Mouse (Mus musculus): ENCODE results near the gene Fnbp1.

Gene Fnbp1

DNA sequence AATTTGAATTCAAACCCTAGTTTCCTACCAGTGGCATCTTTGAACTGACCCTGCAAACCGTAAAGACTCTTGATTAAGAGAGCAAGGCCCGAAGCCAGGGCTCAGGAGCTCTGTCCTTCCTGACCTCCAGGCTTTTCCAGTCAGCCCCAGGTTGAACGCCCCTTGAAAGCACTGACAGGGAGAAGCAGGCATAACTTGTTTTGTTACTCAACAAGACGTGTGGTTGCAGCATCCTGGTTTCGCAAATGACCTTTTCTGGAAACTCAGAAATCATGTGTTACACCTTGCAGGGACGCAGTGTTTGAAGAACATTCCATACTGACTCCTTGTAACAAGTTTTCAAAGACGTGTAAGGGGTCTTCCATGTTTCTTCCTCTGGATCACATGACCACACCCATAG, 5.2 kb upstream of the Fnbp1 start:
- no peak for DNase-seq

DNA sequence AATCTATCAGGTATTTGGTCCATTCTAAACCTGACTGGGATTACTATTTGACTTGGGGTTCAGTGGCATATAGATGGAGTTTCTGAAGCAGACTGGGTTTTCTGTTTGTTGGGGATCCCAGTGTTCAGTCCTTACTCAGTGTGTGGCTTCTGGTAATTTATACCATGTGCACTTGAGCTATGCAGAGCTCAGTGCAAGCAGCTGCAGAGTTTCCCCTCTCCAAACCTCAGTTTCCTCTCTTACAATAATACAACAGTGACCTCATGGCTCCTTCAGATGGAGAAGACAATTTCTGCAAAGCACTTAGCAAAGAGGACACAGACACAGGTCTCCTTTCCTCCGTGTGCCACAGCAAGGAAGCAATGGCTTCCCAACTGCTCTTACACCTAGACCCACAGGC, 3.1 kb upstream of the Fnbp1 start:
- no peak for DNase-seq

DNA sequence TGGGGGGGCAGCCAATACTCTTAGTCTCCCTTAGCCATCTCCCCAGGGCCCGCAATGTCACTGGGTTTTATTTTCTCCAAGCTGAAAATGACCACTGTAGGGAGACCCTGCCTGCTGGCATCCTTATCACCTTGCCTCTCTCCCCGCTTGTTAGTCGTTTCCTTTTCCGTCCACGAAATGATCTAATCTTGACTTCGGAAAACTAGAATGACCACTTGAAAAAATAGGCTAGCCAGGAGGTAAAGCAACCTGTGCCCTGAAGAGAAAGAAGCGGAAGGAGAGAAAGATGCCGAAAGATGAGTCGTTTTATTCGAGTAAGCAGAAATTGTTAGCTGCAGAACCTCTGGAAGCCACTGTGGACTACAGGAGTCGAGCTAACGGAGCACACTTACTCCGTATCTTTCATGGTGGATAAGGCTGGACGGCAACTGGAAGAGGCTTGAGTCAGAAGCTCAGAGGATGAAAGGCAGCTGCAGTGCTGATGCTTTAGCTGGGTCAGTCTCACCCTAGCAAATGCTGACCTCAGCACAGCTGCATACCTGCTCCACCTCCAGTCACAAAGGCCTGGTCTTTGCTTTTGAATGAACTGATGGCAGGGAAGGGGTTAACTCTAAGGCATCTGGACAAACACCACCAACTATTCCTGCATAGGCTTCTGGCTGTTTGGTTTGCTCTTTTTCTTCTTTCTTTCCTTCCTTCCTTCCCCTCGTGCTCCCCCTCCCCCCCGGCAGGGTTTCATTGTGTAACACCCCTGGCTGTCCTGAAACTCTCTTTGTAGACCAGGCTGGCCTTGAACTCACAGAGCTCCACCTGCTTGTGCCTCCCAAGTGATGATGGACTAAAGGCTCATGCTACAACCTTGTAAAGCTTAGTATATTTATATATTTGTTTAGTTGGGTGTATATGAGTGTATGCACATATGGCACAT, 2.2 kb upstream of the Fnbp1 start:
- DNase-seq, result no peak

DNA sequence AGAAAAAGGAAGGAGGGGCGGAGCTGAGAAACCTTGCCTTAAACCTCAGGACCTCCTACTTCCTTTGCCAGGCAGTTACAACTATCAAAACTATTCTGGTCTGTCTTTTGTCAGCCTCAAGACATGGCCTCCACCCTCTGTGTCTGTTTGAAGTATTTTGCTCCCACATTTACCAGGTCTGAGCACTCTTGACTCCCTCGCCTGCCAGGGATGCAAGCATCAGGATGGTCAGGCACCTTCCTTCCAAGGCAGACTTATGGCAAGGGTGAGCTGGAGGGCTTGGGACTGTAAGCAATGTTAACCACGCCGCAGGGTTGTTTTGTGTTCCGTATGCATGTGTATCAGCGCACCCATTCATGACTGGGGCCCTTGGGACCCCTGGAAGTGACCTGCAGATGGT, 1.5 kb upstream of the Fnbp1 start:
- no peak for DNase-seq

DNA sequence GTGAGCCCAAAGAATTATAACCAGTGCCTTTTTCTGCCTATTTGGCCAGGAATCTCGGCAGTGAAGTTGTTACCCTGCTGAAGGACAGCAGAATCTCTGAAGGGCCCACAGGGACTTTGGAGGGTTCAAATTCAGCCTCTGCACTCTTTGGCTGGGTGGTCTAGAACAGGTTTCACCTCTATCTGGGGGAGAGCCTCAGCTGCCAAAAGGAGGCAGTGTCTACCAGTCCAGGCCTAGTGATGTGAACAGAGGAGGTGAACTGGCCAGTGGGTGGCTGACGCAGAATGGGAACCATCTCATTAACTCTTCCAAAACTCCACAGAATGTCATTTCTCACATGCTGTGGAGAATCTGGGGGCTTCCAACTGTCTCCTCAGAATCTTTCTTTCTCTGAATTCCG, 697 bp upstream of the Fnbp1 start:
- DNase-seq, result peak; percentile 48

DNA sequence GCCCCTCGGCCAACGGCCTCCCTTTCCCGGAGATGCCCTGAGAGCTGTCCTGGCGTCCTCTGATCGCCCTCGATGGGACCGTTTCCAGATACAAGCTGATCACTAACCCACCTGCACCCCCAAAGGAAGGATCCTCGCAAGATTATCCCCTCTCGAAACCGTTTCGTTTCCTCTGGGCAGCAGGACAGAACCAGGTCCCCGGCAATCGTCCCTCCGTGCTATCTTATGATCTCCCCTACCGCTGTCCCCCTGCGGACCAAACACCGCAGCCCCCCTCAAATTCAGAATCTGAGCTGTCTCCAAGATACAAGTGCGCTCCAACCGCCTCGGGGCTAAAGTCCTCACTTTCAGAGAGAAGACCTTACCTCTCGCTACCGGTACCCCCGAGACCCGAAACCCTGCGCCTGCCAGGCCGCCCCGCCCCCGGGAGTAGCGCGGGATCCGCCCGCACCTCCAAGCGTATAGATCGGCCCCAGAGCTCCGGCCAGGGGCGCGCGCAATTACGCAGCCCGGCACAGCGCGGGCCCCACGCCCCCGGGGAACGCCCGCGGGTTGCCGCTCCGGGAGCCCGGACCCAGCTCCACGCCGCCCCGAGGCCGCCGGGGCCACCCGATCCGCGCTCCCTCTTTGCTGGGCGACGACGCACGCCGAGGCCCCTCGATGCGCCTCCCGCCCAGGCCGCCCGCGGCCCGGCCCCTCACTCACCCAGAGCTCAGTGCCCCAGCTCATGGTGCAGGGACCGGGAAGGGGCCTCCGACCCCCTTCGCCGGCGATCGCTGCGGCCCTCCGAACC, 538 bp downstream of the Fnbp1 start:
- peak; percentile 62 for DNase-seq

DNA sequence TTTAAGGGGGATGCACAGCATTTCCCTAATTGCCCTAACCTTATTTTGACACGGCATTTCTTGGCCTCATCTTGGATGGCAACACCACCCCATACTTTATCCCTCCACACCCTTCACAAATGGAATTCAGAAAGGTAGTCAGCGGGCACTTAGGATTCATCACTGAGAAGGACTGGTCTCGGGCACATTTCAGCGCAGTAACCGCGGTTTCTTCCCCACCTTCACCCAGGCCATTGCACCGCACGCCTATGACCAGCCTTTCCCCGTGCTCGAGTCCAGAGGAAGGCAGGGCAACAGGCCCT, 1.1 kb downstream of the Fnbp1 start:
- no peak for DNase-seq

DNA sequence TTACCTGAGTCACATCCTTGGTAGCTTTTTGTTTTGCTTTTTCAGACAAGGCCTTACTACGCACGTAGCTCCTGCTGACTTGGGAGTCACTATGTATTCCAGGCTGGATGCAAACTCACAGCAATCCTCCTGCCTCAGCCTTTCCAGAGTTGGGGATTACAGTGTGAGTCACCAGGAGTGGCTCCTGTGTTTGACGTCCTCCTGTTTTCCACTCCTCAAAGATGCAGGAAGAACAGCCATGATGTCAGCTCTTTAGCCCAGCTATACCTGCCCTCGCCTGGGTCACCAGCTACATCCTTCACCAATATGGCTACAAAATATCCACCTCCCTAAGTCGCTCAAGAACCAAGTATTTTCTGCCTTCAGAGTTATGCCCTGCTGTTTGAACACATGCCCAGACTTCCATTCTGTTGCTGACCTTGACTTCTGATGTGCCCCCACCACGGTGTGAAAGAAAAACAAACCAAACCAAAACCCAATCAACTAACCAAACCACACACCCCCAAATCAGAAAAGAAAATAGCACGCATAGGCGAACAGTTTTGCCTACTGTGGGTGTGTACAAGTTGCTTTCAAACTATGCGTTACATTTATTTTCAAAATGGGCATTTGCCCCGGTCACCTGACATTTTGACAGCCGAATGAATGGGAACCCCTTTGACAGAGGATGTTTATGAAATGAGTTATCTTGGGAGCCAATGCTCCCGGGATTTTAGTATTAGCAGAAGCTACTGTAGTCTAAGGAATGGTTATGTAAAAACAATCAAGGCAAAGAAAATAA, 1.6 kb downstream of the Fnbp1 start:
- no peak for DNase-seq

DNA sequence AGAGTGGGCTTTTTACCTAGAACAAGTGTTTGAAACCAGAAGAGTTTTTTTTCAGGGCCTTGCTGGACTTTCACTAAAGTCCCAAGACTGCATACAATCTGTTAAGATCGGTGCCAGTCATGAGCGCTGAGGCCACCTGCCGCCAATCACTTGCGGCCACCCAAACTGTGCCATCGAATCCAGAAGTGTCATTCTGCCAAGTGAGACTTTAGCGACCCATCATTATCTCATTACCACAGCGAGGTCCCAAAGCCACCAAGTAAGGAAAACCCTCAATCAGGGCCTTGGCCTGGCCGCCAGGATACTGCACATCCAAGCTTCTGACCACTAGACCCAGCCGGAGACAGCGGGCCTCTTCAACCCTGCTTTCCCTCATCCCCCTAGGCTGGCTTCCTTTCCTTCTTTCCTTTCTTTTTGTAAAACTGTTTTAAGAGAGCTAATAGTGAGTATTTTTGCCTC, 2.6 kb downstream of the Fnbp1 start:
- DNase-seq, result no peak

DNA sequence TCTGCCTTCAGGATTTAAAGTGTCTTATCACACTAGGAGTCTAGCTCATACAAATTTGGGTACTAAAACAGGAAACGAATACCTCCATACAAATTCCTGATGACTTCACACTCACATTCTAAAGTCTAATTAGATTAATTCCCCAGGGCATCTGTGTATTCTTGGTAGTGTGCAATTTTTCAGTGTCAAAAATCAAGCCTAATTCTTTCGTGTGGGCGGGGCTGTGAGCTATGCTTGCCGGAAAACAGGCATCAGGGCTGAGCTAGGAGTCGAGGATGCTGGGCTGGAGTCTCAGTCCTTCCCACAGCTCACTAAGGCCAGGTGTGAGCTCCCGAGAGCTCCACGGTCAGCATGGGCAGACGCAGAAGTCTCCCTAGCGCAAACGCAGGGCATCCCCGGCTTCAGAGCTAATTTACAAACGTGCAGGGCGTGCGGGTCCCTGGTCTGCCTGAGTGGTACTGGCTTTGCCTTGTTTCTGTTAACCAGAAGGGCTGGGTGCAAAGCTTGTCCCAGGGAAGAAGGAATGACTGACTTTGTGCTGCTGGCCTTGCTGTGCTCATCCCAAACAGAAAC, 4.7 kb downstream of the Fnbp1 start:
- no peak for DNase-seq

DNA sequence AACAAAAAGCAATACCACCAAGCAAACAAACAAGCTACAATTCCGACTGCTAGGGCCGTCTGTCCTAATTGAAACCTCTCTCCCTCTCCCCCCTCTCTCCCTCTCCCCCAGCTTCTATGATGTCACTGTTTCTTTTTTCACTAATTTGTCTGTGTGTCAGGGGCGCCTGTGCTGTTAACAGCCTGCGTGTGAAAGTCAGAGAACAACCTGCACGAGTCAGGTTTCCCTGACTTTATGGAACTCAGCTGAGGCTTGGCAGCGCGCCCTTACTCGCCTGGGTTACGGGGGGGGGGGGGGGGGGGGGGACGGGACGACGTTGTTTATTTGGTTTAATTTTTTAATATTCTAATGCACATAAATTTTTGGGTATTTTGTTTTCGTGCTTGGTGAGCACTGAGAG, 5.5 kb downstream of the Fnbp1 start:
- peak; percentile 49 for DNase-seq

DNA sequence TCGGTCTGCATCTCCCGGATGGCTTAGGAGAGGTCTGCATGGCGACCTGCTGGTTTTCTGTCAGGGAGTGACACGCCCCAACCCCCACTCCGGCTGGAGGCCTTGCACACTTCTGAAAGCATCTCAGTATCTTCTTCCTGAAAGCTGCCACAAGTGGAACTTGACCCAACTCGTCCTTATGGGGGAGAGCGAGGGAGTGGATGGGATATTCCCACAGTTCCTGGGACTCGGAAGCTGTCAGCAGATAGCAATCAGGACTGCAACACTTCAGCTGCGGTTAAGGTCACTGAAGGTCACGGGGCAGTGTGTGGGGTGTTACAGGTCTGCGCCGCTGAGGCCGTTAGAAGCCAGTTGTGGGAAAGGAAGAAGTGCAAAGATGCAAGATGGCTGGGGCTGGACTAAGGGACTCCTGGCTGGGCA, 6.3 kb downstream of the Fnbp1 start:
- DNase-seq, result peak; percentile 41

DNA sequence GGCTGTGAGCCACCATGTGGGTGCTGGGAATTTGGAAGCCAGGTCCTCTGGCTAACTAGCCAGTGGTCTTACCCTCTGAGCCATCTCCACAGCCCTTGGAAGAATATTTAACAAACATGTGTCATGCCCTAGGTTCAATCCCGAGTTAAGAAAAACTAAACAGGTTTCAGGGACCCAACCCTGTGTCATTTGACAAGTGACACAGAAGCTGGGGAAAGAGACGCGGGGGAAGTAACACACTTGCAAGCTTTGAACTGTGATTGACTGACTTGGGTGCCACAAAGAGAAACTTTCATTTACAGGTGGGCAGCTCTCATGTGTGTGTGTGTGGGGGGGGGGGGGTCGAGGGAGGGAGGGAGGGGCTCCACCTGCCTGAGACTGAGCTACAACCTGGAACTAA, 7.8 kb downstream of the Fnbp1 start:
- no peak for DNase-seq

DNA sequence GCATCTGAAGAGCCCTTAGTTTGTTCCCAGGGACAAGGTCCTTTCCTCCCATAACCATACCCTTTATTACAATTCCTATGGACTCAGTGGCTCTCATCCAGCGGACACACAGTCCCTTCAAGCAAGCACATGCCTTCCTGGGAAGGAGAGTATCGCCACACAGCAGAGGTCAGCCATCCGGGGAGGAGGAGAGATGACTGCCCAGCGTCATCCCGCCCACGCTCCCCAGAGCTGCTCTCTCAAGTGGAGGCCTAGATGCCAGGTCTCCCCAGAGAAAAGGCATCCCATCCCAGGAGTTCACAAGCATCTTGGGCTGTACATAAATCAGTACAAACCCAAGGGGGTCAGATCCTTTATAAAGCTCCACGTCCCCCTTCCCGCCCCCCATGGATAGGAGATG, 9.1 kb downstream of the Fnbp1 start:
- peak; percentile 57 for DNase-seq

DNA sequence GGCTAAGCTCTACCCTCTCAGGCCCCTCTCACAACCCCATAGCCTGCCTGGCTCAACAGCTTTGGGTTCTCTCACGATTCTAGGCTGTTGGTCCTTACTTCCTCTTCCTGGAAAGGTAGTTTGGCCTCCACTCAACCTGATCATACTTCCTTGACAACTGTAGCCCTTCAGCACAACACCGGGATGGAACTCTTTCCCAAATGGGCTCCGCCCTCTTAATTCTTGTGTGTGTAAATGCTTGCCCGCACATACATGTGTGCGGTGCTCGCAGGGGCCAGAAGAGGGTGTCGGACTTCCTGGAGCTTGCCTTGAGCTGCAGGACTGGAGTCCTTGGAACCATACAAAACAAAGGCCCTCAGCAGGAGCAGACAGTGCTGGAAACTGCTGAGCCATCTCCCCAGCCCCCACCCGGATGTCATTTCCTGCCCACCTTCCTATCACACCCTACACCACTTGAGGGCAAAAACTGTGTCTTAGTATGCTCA, 11.0 kb downstream of the Fnbp1 start:
- peak; percentile 69 for DNase-seq

DNA sequence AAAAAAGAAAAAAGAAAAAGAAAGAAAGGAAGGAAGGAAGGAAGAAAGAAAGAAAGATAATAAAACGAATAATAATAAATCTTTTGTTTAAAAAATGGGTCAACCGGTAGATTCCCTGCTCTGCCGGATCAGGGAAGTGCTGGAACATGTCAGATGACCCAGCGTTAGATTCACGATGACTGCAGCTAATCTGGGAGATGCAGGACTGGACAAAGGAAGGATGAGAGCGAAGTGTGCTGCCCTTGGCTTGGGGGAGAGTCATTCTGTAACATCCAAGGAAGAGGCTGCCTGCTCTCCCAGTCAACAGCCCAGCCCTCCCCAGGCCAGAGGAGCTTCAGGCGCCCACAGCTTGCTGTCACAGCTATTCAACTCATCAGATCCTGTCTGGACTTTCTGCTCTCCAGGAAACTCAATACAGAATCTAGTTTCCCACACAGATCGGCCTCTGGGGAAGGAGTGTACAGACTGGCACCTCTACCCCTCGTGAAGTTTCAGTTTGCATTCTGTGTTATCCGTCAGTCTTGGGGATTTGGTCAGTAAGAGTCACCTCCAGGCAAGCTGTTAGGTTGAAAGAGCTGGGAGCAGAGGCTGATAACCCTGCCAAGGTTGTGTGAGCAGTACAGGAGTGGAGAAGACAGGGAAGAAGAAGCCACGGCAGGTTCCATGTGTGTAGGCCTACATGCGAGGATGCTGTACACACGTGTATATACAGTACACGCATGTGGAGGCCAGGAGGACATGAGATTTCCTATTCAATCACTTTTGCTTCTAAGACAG, 11.9 kb downstream of the Fnbp1 start:
- no peak for DNase-seq

DNA sequence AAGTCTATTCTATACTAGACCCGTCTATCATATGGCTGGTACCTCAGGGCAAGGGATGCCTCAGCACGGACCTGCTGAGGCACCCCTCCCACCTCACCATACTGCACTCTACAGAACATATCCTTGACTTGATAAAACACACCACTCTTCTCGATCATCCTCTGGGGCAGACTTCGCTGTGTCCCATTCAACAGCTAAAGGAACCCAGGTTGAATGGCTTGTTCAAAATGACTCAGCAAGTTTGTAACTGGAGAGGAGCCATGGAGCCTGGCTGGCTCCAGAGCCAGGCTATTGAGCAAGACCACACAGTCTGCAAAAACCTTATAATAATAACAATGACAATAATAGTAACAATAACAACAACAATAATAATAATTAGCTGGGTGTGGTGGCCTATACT, 13.9 kb downstream of the Fnbp1 start:
- no peak for DNase-seq

DNA sequence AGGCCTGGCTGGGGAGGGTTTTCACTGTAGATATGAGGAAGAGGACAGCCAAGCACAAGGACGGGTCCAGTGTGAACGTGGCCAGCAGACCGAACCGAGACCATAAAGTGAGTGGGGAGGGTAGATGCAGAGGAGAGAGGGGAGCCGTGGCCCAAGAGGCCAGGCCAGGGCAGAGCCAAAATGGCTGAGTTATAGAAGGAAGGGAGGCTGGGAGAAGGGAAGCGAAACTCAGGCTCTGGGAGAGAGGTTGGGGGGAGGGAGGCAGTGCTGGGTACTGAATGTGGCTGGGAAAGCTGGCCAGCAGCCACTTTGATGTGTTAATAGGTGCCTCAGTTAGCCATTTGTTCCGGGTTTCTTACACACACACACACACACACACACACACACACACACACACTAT, 14.6 kb downstream of the Fnbp1 start:
- no peak for DNase-seq

DNA sequence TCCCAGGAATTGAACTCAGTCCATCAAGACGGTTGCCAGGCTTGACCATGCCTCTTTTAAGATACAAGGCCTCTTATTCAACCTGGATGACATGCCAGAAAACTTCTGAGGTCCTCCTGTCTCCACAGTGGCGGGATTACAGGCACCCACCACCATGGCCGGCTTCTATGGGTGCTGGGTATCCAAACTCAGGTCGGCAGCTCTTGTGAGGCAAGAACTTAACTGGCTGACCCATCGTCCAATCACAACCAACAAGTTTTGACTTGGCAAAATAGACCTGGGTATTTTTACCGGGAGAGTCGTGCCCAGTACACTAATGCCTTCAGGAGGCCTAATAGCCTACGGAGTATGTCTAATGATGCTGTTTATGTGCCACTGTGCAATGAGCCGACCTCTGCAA, 15.8 kb downstream of the Fnbp1 start:
- no peak for DNase-seq

DNA sequence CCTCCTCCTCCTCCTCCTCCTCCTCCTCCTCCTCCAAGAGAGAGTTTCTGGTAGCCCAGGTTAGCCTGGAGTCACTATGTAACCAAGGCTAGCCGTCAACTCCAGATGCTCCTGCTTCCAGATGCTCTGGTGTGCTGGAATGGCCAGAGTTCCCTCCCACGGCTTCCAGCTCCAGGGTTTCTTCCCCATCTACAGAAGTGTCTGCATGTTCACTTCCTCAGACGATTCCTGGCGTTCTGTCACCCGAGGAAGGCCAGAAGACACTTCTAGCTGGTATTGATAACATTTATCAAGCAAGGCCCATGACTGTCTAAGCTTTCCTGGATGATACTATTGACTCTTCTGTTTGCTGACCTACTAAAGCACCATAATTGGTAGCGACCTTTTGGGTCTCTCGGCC, 16.7 kb downstream of the Fnbp1 start:
- DNase-seq, result no peak

DNA sequence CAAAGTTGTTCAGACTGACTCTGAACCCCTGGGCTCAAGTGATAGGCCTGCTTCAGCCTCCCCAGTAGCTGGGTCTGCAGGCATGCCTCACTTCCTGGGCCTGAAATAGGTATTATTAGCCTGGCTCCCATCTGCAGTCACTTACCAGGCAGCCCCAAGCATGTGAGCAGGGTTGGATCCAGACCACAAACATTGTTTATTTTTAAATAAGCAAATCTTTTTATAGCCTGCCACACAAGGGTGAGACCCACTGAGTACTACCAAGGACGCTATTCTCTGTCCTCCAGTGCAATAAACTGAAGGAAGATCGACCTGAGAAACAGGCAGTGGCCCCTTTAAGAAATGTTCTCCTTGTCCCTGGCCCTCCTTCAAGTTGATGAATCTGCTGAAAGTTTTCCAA, 17.1 kb downstream of the Fnbp1 start:
- no peak for DNase-seq

DNA sequence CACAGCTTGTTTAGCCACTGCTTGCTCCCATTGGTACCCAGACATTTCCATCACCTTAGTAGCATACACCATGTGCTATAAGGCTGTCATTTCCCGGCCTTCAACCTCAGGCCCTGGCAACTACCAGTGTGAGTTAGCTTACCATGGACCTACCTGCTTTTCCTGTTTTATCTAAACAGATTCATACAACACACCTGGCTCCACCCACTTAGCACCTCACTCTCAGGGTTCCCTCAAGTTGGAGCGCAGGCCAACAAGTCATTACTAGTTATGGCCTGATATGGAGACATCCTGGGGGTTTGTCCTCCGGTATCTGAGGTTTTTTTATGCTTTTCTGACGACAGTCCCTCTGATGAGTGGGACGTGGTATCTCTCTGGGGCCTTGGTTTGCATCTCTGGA, 18.3 kb downstream of the Fnbp1 start:
- DNase-seq, result no peak
